Mouse (Mus musculus): Measurements from ENCODE around the gene Zfyve27.

The Zfyve27 gene

GRCm38 (mm10) chr19:42240881-42241280 lies 77.1 kb downstream of the Zfyve27 start:
- DNase-seq: no peak

- no peak for DNase-seq
Observed at GRCm38 (mm10) chr19:42243401-42243800, 79.7 kb downstream of the Zfyve27 start.
